Mouse (Mus musculus): ENCODE measurements around the gene Cacna2d3.

Gene Cacna2d3

DNA sequence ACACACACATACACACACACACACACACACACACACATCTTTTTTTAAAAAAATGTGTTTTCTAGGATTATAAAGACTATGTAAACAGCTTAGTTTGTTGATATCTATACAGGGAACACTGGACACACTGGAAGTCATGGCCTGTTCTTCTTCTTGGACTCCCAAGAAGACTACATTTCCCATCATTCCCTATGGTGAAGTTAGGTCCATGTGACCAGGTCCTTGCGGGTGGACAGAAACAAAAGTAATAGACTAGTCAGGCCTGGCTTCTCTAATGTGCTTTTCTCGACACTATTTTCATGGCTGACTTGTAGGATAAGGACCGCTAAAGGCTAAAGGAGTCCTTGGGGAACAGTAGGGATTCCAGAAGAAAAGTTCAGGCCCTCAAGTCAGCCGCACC, 78.4 kb downstream of the Cacna2d3 start:
- no peak for DNase-seq (ENCODE audit: low spot score)

DNA sequence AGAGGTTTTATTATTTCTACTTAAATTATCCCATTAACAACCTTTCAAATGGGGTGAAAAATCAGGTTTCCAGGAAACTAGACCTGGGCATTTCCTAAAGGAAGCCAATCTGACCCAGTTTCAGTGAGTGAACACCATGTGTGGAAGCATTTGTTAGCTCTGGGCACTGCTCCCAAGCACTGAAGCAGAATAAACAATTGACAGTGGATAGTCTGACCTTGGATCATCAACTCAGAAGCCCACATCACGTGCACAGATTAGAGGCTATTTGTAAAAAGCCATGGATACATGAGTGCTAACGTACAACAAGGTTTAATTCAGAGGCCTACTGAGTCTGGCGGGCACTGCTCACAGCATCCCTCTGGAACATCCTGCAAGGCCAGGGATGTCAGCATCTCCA, 82.4 kb downstream of the Cacna2d3 start:
- DNase-seq (ENCODE audit: low spot score): no peak

DNA sequence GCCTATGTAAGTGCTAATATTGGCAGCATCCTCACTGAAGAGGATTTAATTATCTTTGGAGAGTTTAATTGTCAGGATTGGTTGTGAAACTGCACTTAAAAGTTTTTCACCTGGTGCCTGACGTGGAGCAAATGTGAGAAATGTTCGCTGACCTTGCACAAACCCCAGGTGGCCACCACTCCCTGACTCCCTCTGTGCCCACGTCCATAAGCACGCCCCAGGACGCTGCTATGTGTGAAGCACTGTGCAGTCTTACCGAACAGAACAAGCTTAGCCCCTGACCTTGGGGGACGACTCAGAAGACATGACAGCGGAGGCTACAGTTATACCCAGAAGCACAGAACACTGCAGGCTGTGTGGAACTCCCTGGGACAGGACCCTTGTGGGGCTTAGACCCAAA, 93.5 kb downstream of the Cacna2d3 start:
- DNase-seq (ENCODE audit: low spot score): no peak

DNA sequence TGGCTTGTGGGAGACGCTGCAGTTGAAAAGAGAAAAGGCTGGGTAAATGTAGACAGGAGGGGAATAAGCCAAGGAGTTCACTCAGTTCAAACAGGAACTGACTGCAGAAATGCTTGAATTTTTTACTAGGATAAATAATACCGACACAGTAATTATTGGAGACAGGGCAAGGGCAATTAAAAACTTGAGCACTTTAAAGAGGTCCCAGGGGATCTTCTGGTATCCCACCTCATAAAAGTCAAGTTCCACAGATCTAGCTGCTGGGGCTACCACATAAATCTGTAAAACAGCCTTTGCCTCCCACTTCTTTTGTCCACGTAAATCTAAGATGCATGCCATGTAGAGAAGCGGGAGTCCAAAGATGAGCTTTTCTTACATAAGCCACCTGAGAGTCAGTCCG, 109.2 kb downstream of the Cacna2d3 start:
- DNase-seq (ENCODE audit: low spot score): no peak

DNA sequence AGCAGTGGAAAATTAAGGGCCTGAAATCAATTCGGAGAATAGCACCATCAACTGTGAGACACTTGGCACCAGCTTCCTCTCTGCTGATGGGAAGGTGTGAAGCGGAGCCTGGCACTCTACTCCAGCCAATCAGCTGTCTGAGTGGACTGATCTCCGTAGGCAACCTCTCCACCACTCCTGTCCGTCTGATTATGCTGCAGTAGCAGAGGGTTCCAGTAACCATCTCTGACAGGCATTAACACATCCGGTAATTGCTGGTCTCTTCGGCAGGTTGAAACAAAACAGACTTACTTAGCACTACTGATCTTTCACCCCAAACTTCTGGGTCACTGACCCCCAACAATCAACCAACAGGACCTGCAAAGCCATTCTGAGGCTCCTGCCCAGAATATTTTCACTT, 112.9 kb downstream of the Cacna2d3 start:
- DNase-seq (ENCODE audit: low spot score): no peak

DNA sequence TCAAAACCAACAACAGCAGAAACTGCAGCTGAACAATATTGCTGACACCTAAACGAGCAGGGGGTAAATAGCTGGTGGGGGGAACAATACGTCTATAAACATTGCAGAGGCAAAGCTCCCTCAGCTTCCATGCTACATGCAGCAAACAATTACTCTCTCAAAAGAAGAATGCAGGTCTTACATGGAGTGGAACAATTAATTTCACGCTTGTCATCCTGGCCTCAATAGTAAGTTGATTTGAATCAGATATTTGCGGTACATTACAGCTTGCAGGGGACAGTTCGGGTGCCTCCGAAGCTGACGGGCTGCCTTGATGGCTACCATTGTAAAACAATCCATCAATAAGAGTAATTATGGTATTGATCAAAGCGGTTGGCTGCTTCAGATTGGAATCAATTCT, 122.2 kb downstream of the Cacna2d3 start:
- no peak for DNase-seq (ENCODE audit: low spot score)

DNA sequence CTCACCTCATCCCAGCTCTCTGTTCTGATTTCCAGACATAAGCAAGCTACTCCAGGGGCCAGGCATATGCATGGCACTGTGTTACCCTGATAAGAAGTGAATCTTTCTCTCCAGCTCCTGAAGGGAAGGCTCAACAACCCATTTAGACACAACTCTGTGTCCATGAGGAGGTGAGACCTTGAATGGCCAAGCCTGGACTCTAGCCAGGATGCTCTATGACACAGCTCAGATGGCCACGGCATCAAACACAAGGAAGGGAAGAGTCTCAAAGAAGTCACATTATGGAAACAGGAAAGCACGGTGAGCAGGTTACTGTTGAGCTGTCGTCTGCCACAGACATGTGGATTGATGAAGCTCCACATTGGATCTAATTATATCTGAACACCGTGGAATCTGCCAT, 128.8 kb downstream of the Cacna2d3 start:
- no peak for DNase-seq (ENCODE audit: low spot score)

DNA sequence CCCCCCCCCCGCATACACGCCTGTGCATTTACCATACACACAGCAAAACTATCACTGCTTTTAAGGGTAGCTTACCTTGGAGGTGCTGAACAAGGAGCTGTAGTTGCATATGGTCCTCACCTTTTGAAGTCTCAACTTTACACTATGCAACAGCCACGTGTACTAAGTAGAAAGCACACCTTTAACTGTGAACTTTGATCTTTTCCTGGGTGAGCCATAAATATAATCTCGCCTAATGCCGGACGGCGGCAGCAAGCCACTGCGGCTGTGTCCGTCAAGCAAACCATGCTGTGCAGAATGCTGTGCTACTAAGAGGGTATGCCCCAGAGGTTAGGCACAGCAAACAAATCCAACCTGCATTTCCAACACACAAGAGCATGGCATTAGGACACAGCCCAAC, 132.0 kb downstream of the Cacna2d3 start:
- DNase-seq (ENCODE audit: low spot score): no peak

DNA sequence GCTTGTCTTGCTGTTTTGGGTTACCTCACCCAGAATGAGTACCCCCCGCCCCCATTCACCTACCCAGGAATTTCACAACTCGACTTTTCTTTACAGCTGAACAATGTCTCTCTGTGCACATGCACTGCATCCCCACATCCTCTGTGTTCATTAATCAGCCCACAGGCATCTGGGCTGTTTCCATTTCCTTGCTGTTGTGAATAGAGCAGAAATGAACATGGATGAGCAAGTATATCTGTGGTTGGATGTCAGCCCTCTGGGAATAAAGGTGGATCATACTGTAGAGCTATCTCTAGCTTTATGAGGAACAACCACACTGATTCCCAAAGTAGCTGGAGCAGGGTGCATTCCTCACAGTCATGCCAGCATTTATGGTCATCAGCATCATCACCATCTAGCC, 139.7 kb downstream of the Cacna2d3 start:
- DNase-seq (ENCODE audit: low spot score): no peak

DNA sequence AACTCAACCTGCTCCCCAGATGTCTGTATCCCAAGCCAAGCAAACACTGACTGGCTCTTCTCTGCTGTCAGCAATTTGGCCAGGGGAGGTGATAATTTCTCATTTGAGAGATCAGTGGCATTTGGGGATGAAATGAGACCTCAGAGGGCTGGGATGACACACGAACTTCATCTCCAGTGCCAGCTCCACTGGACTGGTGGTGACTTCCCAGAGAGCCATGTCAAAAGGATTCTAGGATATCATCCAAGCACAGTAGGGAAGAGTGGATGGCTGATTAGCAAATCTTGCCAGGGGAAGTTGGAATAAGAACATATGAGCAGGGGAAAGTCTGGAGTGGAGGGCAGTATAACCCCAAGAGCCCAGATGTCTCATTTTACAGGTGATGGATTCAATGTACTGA, 143.9 kb downstream of the Cacna2d3 start:
- no peak for DNase-seq (ENCODE audit: low spot score)

DNA sequence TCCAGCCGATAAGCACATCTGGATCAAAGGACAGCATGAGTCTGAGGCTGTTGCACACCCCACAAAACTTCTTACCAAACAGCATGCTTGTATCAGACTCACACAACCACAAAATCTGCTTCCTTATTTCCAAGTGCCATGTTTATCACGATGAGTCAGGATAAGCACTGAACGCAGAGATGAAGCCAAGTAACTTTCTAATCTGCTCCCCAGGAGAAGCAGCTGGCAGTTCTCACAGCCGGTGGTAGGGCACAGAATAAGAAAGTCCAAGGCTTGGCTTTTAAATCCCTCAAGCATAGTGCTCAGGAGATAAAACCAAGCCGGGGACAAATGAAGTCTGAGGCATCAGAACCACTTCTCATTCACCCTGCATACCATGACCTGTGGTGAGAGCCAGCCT, 146.1 kb downstream of the Cacna2d3 start:
- no peak for DNase-seq (ENCODE audit: low spot score)

DNA sequence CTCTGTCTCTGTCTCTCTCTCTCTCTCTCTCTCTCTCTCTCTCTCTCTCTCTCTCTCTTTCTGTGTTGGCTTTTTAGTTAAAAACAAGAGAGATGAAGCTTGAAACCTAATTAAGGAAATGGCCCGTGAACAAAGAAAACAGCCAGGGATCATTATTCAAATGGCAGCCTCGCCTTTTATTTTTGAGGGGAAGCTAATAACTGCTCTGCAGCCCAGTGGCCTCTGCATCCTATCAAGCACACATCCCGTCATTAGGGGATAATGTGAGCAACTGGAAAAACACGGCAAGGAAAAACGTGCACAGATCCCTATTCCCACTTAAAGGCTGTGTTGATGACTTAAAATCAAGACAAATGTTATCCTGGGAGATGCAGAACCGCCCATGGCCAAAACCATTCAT, 159.0 kb downstream of the Cacna2d3 start:
- no peak for DNase-seq (ENCODE audit: low spot score)

DNA sequence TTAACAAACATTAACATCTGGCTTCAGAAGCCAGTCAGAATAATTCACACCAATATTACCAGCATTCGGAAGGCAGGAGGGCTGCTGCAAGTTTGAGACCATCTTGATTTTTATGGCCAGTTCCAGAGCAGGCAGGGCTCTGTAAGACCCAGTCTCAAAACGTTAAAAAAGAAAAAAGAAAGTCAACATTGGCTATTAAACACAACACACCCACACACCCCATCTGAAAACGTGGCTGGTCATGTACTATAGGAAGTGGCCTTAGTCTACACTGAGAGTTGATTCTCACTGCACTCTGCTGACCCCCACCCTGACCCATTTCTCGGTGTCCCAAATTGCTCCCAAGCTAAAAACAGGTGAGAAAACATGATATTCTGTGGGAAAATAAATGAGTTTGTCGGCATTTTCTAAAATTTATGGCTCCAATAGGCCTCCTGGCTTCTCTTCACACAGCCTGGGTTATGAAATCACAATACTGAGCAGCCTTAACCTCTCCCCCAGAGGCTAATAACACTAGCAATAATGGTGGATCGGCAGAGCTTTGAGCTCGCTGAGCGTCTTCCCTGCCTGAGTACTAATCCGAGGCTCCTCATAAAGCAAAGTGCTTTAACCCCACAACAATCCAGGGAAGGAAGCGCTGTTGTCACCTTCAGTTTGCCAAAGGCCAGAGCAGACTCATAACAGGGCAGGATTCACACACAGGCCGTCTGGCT, 160.4 kb downstream of the Cacna2d3 start:
- no peak for DNase-seq (ENCODE audit: low spot score)

DNA sequence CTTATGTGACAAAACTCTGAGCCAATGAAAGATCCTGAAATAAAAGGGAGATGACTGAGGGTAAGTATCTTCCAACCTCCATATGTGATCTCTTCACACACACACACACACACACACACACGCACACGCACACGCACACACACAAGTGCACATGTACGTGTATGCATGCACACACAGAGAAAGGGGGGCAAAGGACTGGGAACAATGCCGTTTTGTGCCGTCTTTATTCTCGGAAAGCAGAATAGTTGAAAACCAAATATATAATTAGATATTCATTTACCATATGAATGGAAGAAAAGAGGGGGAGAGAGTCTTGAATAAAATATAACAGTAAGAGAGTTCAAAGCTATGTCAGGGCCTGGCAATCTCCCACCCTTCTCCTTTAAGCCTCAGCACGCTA, 163.2 kb downstream of the Cacna2d3 start:
- no peak for DNase-seq (ENCODE audit: low spot score)

DNA sequence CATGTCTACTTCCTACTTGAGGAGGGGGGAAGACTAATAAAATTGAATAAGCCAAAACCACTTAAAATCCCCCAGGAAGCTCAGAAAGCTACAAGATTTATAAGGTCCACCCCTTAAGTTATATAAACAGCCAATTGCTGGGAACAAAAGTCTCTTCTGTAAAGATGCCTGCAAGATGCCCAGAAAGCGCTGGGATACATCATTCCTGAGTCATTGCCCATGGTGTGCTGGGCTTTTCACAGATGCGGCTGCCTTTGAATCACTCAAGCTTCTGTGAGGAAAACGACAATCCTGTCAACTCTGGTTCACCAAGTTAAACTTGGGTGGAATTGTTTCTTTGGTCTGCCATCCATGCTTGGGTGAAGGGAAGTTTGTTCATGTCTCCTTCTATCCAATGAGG, 165.5 kb downstream of the Cacna2d3 start:
- DNase-seq (ENCODE audit: low spot score): no peak

DNA sequence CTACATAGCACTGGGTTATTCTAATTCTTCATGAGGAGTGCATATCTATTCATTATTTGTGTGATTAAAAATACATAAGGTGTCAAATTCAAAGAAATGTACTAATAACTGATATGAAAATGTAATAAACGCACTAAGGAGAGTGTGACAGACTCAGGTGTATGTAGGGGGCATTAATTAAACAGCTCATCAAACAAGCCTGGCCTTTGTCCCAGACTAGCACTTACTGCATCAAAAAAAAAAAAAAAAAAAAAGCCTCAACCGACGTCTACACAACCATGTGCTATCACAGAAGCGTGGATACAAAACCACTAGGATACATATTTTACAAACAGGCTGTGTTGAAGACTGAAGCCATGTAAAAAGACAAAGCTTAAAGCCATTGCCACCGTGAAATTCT, 169.2 kb downstream of the Cacna2d3 start:
- no peak for DNase-seq (ENCODE audit: low spot score)

DNA sequence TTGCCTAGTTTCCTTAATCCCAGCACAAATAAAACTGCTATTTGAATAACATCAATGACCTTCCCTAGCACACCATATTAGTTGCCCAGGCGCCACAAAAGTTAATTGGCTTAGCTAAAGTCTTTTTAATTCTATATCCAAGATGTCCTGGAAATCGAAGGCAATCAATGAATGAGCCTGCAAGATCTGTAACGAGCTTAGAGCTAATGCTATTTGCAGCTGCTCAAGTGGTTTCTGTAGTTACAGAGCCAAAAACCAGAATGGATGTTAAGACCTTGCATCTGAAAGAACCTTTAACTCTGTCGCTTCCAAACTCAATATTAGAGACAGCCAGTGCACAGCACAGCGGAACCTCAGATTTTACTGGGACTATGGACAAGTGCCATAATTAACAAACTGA, 173.0 kb downstream of the Cacna2d3 start:
- no peak for DNase-seq (ENCODE audit: low spot score)

DNA sequence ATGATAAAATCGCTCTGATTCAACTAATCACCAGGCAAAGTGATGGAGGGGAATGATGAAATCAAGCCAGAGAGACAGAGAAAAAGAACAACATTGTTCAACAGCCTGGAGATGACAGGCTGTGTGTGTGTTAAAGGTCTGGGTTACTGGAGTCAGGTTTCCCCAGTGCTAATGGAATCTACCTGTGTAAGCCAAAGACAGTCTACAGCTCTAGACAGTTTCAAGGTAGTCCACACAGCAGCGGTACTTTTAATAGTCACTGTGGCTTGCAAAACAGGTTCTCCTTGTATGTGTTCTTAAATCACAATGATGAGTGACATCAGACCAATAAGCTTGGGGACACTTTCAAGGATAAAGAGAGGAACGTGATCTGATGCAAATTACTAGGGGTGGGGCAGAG, 191.1 kb downstream of the Cacna2d3 start:
- DNase-seq (ENCODE audit: low spot score): no peak

DNA sequence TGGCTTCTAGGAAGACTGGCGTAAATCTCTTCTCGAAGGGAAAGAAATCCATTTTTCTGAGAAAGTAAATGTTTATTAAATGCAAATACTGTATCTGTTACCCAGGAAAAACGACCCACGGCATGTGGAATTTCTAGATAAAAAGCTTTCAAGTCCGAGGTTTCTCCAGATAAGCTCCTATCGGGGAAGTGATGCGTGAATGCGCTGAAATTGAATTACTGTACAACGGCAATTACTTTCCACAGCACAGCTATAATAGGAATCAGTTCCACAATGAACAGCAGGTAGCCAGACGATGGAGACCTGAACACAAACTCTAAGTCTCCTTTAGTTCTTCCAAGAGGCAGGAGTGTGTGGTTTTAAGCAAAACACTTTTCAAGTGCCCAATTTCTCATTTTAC, 193.0 kb downstream of the Cacna2d3 start:
- DNase-seq (ENCODE audit: low spot score): no peak

DNA sequence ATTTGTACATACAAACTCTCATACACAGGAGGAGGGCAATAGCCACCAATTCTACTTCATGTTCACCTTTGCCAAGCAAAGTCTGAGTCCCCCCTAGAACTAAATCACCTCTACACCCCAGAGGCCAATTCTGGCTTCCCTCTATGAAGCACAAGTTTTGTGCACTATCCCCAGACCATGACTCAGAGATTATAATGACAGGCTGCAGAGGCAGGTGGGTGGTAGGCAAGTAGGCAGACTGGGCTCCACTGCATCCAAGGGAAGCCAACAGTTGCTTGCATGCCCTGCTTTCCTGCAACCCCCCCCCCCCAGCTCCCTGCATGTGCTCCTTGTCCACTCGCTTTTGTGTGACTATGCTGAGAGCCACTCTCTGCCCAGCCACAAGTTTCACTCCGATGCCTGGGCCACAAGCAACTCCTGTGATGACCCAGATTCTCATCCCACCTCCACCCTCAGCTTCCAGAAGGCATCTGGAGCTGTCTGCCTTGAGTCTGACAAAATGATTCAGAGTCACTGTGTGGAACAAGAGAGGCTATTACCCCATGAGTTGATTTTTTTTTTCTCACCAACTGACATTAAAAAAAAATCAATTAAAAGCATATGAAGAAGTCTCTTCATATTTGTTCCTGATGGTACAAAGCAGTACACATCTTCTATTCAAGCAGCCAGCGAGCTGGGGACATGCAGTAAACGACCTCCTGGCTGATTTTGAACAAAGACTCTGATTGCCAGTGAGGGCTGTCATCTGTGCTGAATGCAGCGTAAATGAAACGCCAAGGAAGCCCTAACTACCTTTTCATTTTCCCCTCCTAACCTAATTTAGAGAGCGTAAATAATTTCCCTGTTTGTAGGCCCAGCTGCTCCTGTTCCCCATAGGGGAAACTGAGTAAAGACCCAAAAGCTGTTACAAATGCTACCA, 201.7 kb downstream of the Cacna2d3 start:
- no peak for DNase-seq (ENCODE audit: low spot score)

DNA sequence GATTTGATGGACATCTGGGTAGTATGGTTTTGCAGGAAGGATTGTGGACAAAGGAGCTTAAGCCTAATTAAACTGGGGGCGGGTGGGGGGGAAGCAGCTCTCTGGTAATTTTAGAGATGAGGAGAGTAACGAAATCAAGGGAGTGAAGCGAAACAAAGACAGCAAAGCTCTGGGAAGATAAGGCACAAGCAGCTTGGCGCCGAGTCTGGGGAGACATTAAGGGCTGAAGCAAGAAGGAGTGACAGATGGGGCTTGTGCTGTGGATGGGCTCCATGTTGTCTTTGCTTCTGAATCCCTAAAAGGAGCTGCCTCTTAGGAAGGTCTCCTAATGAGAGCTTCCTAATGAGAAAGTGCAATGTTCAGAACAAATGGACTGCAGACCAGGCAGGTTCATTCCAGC, 219.0 kb downstream of the Cacna2d3 start:
- DNase-seq (ENCODE audit: low spot score): no peak

DNA sequence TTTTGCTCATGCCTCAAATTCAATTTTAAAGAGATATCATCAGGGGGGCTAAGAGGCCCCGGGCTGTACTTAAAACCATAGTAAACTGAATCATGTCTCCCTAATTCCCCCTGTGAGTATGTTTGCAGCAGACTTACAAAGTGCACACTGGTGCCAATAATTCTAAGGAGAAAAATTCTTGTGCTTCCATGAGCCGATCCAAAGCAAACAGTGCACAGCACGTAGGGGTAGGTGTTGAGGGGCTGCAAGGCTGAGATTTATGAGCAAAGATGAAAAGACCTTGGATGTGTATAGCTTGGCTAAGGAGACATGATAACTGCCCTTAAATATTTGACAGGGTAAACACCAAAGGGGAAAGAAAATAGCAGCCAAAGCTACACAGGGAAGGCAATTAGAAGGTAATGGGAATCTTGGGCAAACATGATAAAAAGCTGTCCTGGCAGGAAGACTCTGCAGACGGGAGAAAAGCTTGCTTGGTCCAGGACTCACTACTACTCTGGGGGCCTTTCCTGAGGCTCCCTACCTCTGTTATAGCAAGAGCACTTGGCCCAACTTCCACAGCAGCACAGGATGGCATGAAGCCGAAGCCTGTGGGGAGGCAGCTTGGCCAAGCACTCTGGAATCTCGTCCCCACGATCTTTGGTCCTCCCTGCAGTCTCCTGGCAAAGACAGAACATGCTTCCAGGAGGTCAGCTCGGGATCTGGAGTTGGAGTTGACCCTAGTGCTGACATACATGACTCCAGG, 222.9 kb downstream of the Cacna2d3 start:
- DNase-seq (ENCODE audit: low spot score): no peak

DNA sequence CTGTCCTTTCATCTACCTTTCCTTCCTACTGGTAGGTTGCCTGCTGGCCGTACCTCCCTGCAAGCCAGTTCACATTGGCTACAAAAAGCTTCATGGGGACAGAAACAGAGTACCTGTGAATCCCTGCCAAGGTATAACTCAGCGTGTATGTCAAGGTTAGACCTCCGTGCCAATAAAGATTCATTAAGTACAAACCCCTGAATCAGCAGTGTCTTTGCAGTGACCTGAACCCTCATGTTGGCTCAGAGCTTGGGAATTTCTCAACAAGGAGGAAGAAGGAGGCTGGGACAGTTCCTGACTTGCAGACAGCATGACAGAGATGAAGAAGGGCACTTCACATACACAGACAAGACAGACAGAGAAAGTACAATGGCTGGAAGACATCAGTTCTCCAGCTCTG, 225.1 kb downstream of the Cacna2d3 start:
- DNase-seq (ENCODE audit: low spot score): no peak

Data from ovary, postnatal 10 days (tissue).